Mouse (Mus musculus) liver, adult 2 months (tissue): ENCODE results near the gene Tmem240. TPM values are rescaled to one million over a fixed set of nuclear protein-coding genes. Genes with fewer than 3 reads are reported as not detected.

Source experiments
- DNase-seq: peaks from one replicate; pipeline ENCODE4 v3.0.0-alpha.2; 2011; ENCODE audit warnings: low read depth, low spot score; ENCODE audit errors: extremely low read depth
- H3K27ac ChIP-seq: fragments of 200-500 bp; replicated peaks from 2 replicates; pipeline ENCODE4 v1.5.1; 2012; ENCODE audit warnings: low read depth, mild to moderate bottlenecking, control low read depth, inconsistent platforms, low read length; ENCODE audit not compliant: insufficient read depth
- H3K27me3 ChIP-seq: fragments of 200-500 bp; 2 replicates; pipeline ENCODE4 v1.6.1; 2012; ENCODE audit warnings: mild to moderate bottlenecking, moderate library complexity, low read length, inconsistent platforms; ENCODE audit not compliant: control insufficient read depth, insufficient read depth
- H3K36me3 ChIP-seq: fragments of 200-500 bp; 2 replicates; pipeline ENCODE4 v1.6.1; 2012; ENCODE audit warnings: low read length, inconsistent platforms; ENCODE audit not compliant: control insufficient read depth, insufficient read depth
- H3K4me1 ChIP-seq: fragments of 200-500 bp; 2 replicates; pipeline ENCODE4 v1.6.1; 2011; ENCODE audit warnings: low read length; ENCODE audit not compliant: control insufficient read depth, insufficient read depth
- H3K4me3 ChIP-seq: fragments of 200-500 bp; 2 replicates; pipeline ENCODE4 v1.5.1; 2011; ENCODE audit warnings: low read depth, mild to moderate bottlenecking, control low read depth, low read length, moderate library complexity; ENCODE audit not compliant: insufficient read depth
- H3K79me2 ChIP-seq: fragments of 200-500 bp; 2 replicates; pipeline ENCODE4 v1.6.1; 2012; ENCODE audit warnings: inconsistent platforms, mild to moderate bottlenecking, low read length, moderate library complexity; ENCODE audit not compliant: control insufficient read depth, insufficient read depth
- H3K9ac ChIP-seq: fragments of 200-500 bp; 2 replicates; pipeline ENCODE4 v1.6.1; 2012; ENCODE audit warnings: low read depth, mild to moderate bottlenecking, control low read depth, inconsistent platforms, low read length
- CTCF ChIP-seq: fragments of 200-500 bp; IDR thresholded peaks from 2 replicates; pipeline ENCODE4 v1.5.1; 2011; ENCODE audit warnings: low read depth, low read length, control low read depth
- POLR2A ChIP-seq: fragments of 200-500 bp; IDR thresholded peaks from 2 replicates; pipeline ENCODE4 v1.6.1; 2011; ENCODE audit warnings: low read length, control low read depth; ENCODE audit not compliant: insufficient read depth; ENCODE audit errors: extremely low read depth
- WGBS: fragments of 180-500 bp; shearing (Covaris S2); methylation state at CpG from one replicate; pipeline ENCODE4 v1.1.7; 2018; 5-methylcytosine and 5-hydroxymethylcytosine counted together
- polyA plus RNA-seq: library from polyadenylated mRNA; depleted of rRNA; stranded (reverse); fragments of >200 nt; gene quantifications from 2 replicates; pipeline ENCODE4 v1.2.3, GENCODE M21; 2012
- total RNA-seq: library from RNA; depleted of rRNA; stranded (reverse); fragments of >200 nt; gene quantifications from 2 replicates; pipeline ENCODE4 v1.2.3, GENCODE M21; 2014

Gene Tmem240
- total and polyA plus RNA-seq, 2 experiments: under 0.01 to 0.20 TPM

DNA sequence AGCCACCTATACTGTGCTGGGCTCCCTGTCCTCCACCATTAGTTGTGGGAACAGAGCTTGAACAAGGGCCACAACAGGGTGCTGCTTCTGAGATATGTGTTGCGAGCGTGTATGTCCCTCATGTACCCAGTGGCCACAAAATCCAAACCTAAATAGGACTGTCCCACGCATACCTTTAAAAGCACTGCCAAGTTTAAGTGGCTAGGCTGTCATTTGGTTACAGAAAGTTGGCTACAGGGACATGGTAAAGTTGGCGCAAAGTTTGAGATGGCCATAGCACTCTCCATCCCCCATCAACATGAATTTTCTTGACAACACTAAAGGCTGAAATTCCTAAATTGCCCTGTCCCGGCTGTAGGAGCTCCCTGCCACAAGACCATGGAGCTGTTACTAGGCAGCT is 10.5 kb downstream of the Tmem240 start:
- no peak for DNase-seq
- TF ChIP-seq POLR2A (no peak), CTCF (no peak)
- Histone ChIP-seq H3K27me3 (no peaks in the 10 kb centered on the region), H3K36me3 (peaks cover 47% of the 10 kb centered on the region), H3K4me3 (no peak overlapping the region), H3K4me1 (no peaks in the 10 kb centered on the region), H3K27ac (no peak overlapping the region), H3K79me2 (no peaks in the 10 kb centered on the region), H3K9ac (no peak overlapping the region)
- WGBS: 94% methylated on average over 5 of the region's 5 CpGs

DNA sequence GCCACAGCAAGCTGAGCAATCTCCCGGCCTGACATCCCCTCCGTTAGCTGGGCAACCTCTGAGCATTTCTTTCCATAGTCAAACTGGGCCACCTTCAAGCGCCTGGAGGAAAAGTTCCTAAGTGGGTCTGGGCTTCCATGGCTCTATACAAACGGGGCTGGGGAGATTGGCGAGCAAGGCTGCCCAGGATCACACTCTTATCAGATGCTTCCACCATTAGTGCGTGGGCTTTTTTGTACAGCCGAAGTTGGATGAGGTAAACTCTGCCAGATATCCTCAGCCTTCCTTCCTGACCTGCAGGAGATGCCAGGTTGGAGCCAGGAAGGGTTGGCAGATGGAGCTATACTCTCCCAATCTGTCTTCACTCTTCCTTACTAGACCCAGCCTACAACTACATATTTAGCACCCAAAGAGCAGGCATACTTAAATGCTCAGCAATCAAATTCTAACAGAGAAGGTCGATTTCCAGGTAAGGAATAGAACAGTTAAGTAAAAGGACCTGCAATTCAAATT is 11.5 kb downstream of the Tmem240 start:
- no peak for TF ChIP-seq CTCF
- no peak for TF ChIP-seq POLR2A
- Histone ChIP-seq H3K4me3 (no peak overlapping the region), H3K9ac (no peak overlapping the region), H3K27me3 (no peaks in the 10 kb centered on the region), H3K79me2 (no peaks in the 10 kb centered on the region), H3K36me3 (peaks cover 55% of the 10 kb centered on the region), H3K4me1 (no peaks in the 10 kb centered on the region), H3K27ac (no peak overlapping the region)
- DNase-seq: no peak
- 87% methylated on average over 8 of the region's 8 CpGs for WGBS

DNA sequence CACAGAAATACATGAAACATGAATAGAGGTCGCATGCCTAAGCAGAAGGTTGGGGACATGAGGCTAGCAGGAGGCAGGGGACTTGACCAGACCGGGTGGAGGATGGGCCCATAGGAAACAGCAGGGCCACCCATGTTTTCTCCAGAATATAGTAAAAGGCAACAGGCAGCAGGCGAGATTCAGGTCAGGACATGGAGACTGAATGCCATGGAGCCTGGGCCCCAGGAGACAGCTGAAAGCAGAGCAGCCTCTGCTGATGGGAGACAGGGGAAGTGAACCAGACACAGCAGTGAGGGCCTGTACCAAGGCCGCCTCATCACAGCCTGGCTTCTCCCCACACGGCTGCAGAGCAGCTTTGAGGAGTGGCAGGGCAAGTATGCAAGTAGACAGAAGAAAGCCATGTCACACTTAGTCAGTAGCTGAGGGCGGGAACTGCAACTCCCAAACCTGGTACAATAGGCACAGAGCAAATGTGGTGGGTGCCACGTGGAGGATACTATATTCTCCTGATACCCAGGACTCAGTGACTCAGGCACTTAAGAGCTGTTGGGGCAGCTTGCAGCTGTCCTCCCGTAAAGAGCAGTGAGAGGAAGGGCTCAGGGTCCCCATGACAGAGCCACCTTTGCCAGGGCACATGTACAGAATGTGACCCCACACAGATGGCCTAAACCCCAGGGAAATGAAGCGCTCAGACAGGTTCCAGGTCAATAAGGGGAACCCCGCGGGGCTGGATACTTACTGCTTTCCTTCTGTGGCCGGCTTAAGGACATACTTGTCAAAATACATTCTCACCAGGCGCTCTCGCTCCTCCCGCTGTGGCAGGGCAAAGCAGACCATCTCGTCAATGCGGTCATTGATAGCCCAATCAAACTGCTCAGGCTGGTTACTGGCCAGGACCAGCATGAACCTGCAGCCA is 12.2 kb downstream of the Tmem240 start:
- no peak overlapping the region for H3K4me3 ChIP-seq
- TF ChIP-seq POLR2A (no peak), CTCF (no peak)
- H3K79me2 ChIP-seq: no peaks in the 10 kb centered on the region
- WGBS: 92% methylated on average over 17 of the region's 17 CpGs
- H3K4me1 ChIP-seq: no peaks in the 10 kb centered on the region
- no peak overlapping the region for H3K27ac ChIP-seq
- DNase-seq: no peak
- peaks cover 62% of the 10 kb centered on the region for H3K36me3 ChIP-seq
- H3K27me3 ChIP-seq: no peaks in the 10 kb centered on the region
- H3K9ac ChIP-seq: no peak overlapping the region

DNA sequence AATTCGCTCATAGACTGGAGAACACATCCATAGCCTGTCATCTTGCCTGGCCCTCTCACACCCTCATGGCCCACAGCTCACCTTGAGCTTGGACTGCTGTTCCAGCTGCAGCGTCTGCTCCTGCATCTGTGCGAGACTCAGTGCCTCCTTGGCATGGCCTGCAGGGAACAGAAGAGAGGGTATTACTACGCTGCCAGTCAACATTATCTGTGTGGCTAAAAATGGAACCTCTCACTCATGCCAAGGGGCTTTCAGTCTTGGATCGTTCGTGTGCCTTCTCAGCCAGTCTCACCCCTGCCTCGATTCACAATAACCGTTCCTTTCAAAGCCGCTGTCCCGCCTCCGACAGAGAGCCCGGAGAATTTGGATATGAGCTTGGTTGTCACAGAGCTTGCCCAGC is 22.4 kb downstream of the Tmem240 start:
- WGBS: 95% methylated on average over 12 of the region's 12 CpGs
- Histone ChIP-seq H3K79me2 (peaks cover 10% of the 10 kb centered on the region; the same call in 1 of the 2 replicates), H3K27me3 (no peaks in the 10 kb centered on the region), H3K4me3 (no peak overlapping the region), H3K4me1 (peaks cover 9% of the 10 kb centered on the region; the same call in 1 of the 2 replicates), H3K27ac (no peak overlapping the region), H3K36me3 (peaks cover 35% of the 10 kb centered on the region), H3K9ac (no peak overlapping the region)
- DNase-seq: no peak
- TF ChIP-seq POLR2A (no peak), CTCF (no peak)

DNA sequence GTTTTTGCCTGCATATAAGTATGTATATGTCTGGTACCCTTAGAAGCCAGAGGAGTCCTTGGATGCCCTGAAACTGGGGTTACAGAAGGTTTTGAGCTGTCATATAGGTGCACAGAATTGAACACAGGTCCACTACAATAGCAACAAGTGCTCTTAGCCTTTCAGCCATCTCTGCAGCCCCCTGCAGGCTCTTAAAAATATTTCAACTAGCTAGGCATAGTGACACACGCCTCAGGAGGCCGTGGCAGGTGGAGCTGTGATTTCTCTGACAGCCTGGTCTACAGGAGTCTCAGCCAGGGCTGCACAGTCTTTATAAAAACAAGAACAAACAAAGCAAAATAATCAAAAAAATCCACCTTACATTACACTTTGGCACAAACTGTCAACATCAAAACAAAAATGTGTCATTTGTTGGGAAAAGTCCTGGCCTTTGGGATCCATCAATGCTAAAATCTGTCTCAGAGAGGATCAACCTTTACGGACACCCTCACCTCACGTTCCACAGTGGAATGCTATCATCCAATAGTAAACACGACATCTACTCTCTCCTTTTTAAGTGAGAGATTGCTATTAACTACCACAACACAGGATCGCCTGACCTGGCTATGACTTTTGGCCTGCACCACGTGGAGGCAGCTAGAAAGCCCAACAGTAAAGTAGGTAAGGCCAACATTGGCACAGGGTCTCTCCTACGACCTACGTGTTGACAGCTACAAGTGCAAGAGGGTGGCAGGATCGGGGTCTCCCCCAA is 25.4 kb downstream of the Tmem240 start:
- Histone ChIP-seq H3K27ac (peak overlapping the region; percentile 85), H3K27me3 (no peaks in the 10 kb centered on the region), H3K4me3 (peak overlapping the region; percentile 76), H3K9ac (peak overlapping the region; percentile 82), H3K36me3 (peaks cover 15% of the 10 kb centered on the region), H3K4me1 (peaks cover 9% of the 10 kb centered on the region; the same call in 1 of the 2 replicates), H3K79me2 (peaks cover 10% of the 10 kb centered on the region; the same call in 1 of the 2 replicates)
- WGBS: under 1% methylated on average over 10 of the region's 10 CpGs
- TF ChIP-seq POLR2A (no peak), CTCF (0 out of 2 replicates have a peak, but pooled peaks have one; percentile 12)
- peak; percentile 44 for DNase-seq
